Mouse (Mus musculus): ENCODE results near the gene 9930022D16Rik. TPM values are rescaled to one million over a fixed set of nuclear protein-coding genes. Genes with fewer than 3 reads are reported as not detected.

9930022D16Rik gene
- polyA plus RNA-seq, 1 experiment from 2014 or later = not detected

GRCm38 (mm10) chr11:109419961-109420566, 6.3 kb downstream of the 9930022D16Rik start:
- WGBS = 49% methylated on average over 16 of the region's 16 CpGs
- no peak overlapping the region for H3K27ac ChIP-seq (replicated peaks)
- H3K27me3 ChIP-seq (ENCODE audit: low read depth, poor library complexity, severe bottlenecking) = no peaks in the 10 kb centered on the region
- peaks cover 5% of the 10 kb centered on the region; the same call in 1 of the 2 replicates for H3K9me3 ChIP-seq (replicated peaks)
- no peaks in the 10 kb centered on the region for H3K36me3 ChIP-seq
- no peak overlapping the region for H3K4me3 ChIP-seq
- peaks cover 7% of the 10 kb centered on the region for H3K4me1 ChIP-seq
- DNase-seq (ENCODE audit: low spot score) = no peak

DNA sequence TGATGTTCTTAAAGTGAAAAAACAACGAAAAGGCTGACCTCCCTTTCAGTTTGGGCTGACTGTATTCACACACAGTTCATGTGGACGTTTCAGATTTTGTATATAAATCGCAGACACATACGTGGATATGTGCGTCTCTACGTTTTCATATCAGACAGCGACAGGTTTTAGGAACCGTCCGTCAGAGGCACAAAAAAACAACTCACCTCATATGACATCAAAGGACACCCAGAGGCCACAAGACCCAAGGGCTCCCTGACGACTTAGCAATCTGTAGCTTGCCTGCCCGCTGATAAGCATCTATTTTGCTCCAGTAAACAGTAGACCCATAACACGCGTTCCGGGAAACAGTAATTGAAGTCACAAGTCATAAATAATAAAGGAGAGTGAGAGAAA, 6.8 kb downstream of the 9930022D16Rik start:
- Histone ChIP-seq H3K36me3 (no peaks in the 10 kb centered on the region), H3K27me3 (ENCODE audit: low read depth, poor library complexity, severe bottlenecking) (no peaks in the 10 kb centered on the region), H3K4me3 (no peak overlapping the region), H3K9me3 (replicated peaks) (peaks cover 5% of the 10 kb centered on the region; the same call in 1 of the 2 replicates), H3K27ac (replicated peaks) (no peak overlapping the region), H3K4me1 (peaks cover 11% of the 10 kb centered on the region)
- WGBS = 88% methylated on average over 14 of the region's 14 CpGs
- no peak for DNase-seq (ENCODE audit: low spot score)

- H3K4me3 ChIP-seq = no peak overlapping the region
- no peaks in the 10 kb centered on the region for H3K36me3 ChIP-seq
- no peak for DNase-seq (ENCODE audit: low spot score)
- H3K27ac ChIP-seq (replicated peaks) = no peak overlapping the region
- H3K9me3 ChIP-seq (replicated peaks) = peaks cover 5% of the 10 kb centered on the region; the same call in 1 of the 2 replicates
- 84% methylated on average over 5 of the region's 5 CpGs for WGBS
- peaks cover 11% of the 10 kb centered on the region for H3K4me1 ChIP-seq
- H3K27me3 ChIP-seq (ENCODE audit: low read depth, poor library complexity, severe bottlenecking) = no peaks in the 10 kb centered on the region
Measured at GRCm38 (mm10) chr11:109421205-109421604, 7.5 kb downstream of the 9930022D16Rik start.

DNA sequence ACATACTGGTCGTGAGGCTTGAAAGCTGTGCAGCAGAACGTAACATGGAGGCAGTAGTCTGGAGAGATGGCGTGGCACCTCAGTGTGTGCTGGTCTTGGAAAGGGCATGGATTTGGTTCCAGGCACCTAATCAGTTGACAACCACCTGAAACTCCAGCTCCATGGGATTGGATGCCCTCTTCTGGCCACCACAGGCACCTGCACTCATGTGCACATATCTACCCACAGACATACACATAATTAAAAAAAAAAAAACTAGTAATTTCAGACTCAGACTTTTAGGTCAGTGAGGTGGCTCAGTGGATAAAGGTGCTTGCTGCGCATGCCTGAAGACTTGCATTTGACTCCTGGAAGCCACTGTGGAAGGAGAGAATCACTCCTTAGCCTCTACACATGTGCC, 8.5 kb downstream of the 9930022D16Rik start:
- 96% methylated on average over 4 of the region's 4 CpGs for WGBS
- Histone ChIP-seq H3K27me3 (ENCODE audit: low read depth, poor library complexity, severe bottlenecking) (no peaks in the 10 kb centered on the region), H3K9me3 (replicated peaks) (peaks cover 5% of the 10 kb centered on the region; the same call in 1 of the 2 replicates), H3K4me1 (peaks cover 21% of the 10 kb centered on the region), H3K4me3 (no peak overlapping the region), H3K36me3 (no peaks in the 10 kb centered on the region), H3K27ac (replicated peaks) (no peak overlapping the region)
- no peak for DNase-seq (ENCODE audit: low spot score)

DNA sequence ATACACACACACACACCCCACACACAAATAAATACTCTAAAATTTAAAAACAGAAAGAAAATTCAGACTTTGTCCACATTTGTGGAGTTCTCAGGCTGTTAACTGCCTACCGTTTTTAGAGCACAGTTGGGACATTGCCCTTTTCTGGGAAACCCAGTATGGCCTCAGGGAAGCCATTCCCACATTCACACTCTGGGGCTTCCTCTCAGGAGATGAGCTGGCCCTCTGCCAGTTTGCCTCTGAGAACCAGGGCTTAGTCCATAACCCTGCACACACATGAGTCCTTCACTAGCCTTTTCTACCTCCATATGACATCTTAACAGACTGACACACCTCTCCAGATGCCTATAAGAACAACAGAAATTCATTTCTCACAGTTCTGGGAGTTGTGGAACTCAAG, 9.6 kb downstream of the 9930022D16Rik start:
- Histone ChIP-seq H3K36me3 (peaks cover 2% of the 10 kb centered on the region), H3K4me3 (no peak overlapping the region), H3K9me3 (replicated peaks) (peaks cover 5% of the 10 kb centered on the region; the same call in 1 of the 2 replicates), H3K27me3 (ENCODE audit: low read depth, poor library complexity, severe bottlenecking) (no peaks in the 10 kb centered on the region), H3K4me1 (peaks cover 23% of the 10 kb centered on the region), H3K27ac (replicated peaks) (no peak overlapping the region)
- DNase-seq (ENCODE audit: low spot score) = no peak
- 80% methylated on average over 1 of the region's 1 CpGs for WGBS

- peaks cover 18% of the 10 kb centered on the region for H3K4me1 ChIP-seq
- peaks cover 5% of the 10 kb centered on the region; the same call in 1 of the 2 replicates for H3K9me3 ChIP-seq (replicated peaks)
- H3K36me3 ChIP-seq = peaks cover 25% of the 10 kb centered on the region
- peak within 1 kb of the TSS; percentile 65 for H3K4me3 ChIP-seq
- no peaks in the 10 kb centered on the region for H3K27me3 ChIP-seq (ENCODE audit: low read depth, poor library complexity, severe bottlenecking)
- peak within 1 kb of the TSS; percentile 90 for H3K27ac ChIP-seq (replicated peaks)
- DNase-seq (ENCODE audit: low spot score) = peak; percentile 100
- WGBS = under 1% methylated on average over 65 of the region's 65 CpGs
Measured at GRCm38 (mm10) chr11:109425392-109426271, 11.9 kb downstream of the 9930022D16Rik start, which contains the start of gene Amz2. Amz2 (plus strand) TSS chr11:109425946.

DNA sequence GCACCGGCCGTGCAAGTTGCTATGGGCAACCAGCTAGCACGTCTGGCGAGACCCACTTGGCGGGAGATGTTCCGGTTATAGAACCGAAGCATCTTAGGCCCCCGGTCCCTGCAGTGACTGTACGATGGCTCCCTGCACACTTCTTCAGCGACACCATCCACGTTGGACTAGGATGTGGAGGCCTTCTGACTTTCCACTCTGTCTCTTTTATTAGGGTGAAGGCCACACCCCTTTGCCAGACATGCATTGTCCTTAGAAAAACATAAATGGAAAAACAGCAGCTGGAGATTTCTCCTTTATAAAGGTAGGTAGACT, 12.5 kb downstream of the 9930022D16Rik start:
- peak overlapping the region; percentile 90 for H3K27ac ChIP-seq (replicated peaks)
- H3K27me3 ChIP-seq (ENCODE audit: low read depth, poor library complexity, severe bottlenecking) = no peaks in the 10 kb centered on the region
- peak overlapping the region; percentile 65 for H3K4me3 ChIP-seq
- peaks cover 31% of the 10 kb centered on the region for H3K36me3 ChIP-seq
- H3K9me3 ChIP-seq (replicated peaks) = peaks cover 5% of the 10 kb centered on the region; the same call in 1 of the 2 replicates
- peaks cover 18% of the 10 kb centered on the region for H3K4me1 ChIP-seq
- WGBS = under 1% methylated on average over 11 of the region's 11 CpGs
- no peak for DNase-seq (ENCODE audit: low spot score)

DNA sequence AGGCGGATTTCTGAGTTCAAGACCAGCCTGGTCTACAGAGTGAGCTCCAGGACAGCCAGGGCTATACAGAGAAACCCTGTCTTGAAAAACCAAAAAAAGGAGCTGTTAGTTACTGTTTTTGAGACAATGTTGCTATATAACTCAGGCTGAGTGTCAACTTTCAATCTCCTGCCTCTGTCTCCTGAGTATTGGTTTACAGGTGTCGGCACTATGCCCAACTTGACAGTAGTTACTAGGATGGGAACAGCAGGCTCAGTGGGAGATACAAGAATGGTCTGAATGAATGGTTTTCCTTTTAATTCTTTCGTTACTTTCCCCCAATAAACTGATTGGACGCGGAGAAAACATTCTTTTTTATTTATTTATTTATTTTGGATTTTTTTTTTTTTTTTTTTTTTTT, 13.6 kb downstream of the 9930022D16Rik start:
- H3K27ac ChIP-seq (replicated peaks) = no peak overlapping the region
- H3K27me3 ChIP-seq (ENCODE audit: low read depth, poor library complexity, severe bottlenecking) = no peaks in the 10 kb centered on the region
- no peak for DNase-seq (ENCODE audit: low spot score)
- peaks cover 41% of the 10 kb centered on the region for H3K36me3 ChIP-seq
- peaks cover 18% of the 10 kb centered on the region for H3K4me1 ChIP-seq
- peaks cover 1% of the 10 kb centered on the region; the same call in 1 of the 2 replicates for H3K9me3 ChIP-seq (replicated peaks)
- WGBS = 96% methylated on average over 5 of the region's 5 CpGs
- H3K4me3 ChIP-seq = no peak overlapping the region

DNA sequence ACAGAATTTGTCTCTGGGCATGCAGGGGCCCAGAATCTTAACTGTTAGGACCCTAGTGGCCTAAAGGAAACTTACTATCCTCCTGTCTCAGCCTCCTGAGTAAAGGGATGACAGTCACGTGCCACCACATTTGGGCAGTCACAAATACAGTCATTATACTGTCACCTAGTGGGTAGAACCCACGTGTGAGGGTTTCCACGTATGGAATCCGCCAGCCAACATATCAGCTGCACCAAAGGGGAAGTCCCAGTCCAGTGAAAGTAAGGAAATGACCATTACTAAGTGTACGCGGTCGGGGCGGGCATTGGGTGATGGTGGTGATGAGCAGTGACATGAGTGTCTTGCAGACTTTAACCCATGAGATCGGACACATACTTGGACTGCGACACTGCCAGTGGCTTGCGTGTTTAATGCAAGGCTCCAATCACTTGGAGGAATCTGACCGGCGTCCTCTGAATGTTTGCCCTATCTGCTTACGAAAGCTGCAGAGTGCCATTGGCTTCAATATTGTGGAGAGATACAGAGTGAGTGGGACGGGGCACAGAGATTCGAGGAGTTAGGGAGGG, 20.6 kb downstream of the 9930022D16Rik start:
- H3K27me3 ChIP-seq (ENCODE audit: low read depth, poor library complexity, severe bottlenecking) = no peaks in the 10 kb centered on the region
- H3K9me3 ChIP-seq (replicated peaks) = no peaks in the 10 kb centered on the region
- no peak for DNase-seq (ENCODE audit: low spot score)
- no peak overlapping the region for H3K27ac ChIP-seq (replicated peaks)
- no peak overlapping the region for H3K4me3 ChIP-seq
- peaks cover 88% of the 10 kb centered on the region for H3K36me3 ChIP-seq
- WGBS = 92% methylated on average over 16 of the region's 16 CpGs
- peaks cover 6% of the 10 kb centered on the region for H3K4me1 ChIP-seq

GRCm38 (mm10) chr11:109436889-109437288, 23.2 kb downstream of the 9930022D16Rik start:
- DNase-seq (ENCODE audit: low spot score) = no peak
- no peak overlapping the region for H3K4me3 ChIP-seq
- H3K27me3 ChIP-seq (ENCODE audit: low read depth, poor library complexity, severe bottlenecking) = peaks cover 12% of the 10 kb centered on the region
- H3K9me3 ChIP-seq (replicated peaks) = no peaks in the 10 kb centered on the region
- peaks cover 62% of the 10 kb centered on the region for H3K36me3 ChIP-seq
- H3K27ac ChIP-seq (replicated peaks) = no peak overlapping the region
- H3K4me1 ChIP-seq = peaks cover 23% of the 10 kb centered on the region
- WGBS = 65% methylated on average over 8 of the region's 8 CpGs

GRCm38 (mm10) chr11:109439209-109439608, 25.5 kb downstream of the 9930022D16Rik start:
- 27% methylated on average over 5 of the region's 5 CpGs for WGBS
- DNase-seq (ENCODE audit: low spot score) = peak; percentile 22
- H3K27ac ChIP-seq (replicated peaks) = no peak overlapping the region

DNA sequence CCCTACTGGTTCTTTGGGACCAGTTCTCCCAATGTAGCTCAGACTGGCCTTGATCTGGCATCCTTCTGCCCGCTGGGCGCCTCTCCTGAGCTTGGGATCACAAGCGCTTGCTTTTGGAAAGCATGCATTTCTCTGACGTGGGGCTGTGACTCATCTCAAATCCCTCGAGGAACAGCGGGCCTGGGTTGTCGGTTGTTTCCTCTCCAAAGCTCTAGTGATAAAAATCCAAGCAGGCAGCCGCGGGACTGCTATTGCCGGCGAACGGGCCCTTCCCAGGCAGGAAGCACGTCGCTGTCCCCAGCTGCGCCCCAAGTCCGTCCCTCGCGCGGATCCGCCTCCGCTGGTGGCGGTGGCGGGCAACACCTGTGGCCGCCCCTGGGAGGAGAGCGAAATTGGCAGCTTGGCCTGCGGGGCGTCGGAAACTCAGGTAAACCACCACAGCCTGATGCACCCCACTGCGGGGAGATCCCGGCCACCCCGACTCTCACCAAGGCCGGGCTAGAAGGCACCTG, 26.2 kb downstream of the 9930022D16Rik start:
- 1% methylated on average over 32 of the region's 32 CpGs for WGBS
- H3K27ac ChIP-seq (replicated peaks) = peak overlapping the region; percentile 80
- peak; percentile 68 for DNase-seq (ENCODE audit: low spot score)

More at GRCm38 (mm10) chr11:109439209-109439608, 25.5 kb downstream of the 9930022D16Rik start:
- Histone ChIP-seq H3K4me1 (peaks cover 23% of the 10 kb centered on the region), H3K27me3 (ENCODE audit: low read depth, poor library complexity, severe bottlenecking) (peaks cover 12% of the 10 kb centered on the region), H3K36me3 (peaks cover 43% of the 10 kb centered on the region), H3K4me3 (peak overlapping the region; percentile 61), H3K9me3 (replicated peaks) (no peaks in the 10 kb centered on the region)

More for the DNA sequence above, 26.2 kb downstream of the 9930022D16Rik start:
- Histone ChIP-seq H3K4me3 (peak overlapping the region; percentile 61), H3K4me1 (peaks cover 23% of the 10 kb centered on the region), H3K9me3 (replicated peaks) (no peaks in the 10 kb centered on the region), H3K36me3 (peaks cover 36% of the 10 kb centered on the region), H3K27me3 (ENCODE audit: low read depth, poor library complexity, severe bottlenecking) (peaks cover 12% of the 10 kb centered on the region)
